Mouse (Mus musculus) lung, postnatal 0 days (tissue): Measurements from ENCODE around the gene Srsf3. TPM values are rescaled to one million over a fixed set of nuclear protein-coding genes. Genes with fewer than 3 reads are reported as not detected.
A peak's percentile ranks its signal among the peaks of the same experiment; 100 is the strongest.

Experiments used
- ATAC-seq: fragments of 200-750 bp; cut with Nextera tagmentation; 2 replicates; pipeline ENCODE4 v1.8.0; 2017; ENCODE audit warnings: moderate library complexity
- DNase-seq: peaks from one replicate; pipeline ENCODE4 v3.0.0-alpha.2; 2016; ENCODE audit warnings: low spot score
- H3K27ac ChIP-seq: fragments of 300-500 bp; sonication (generic); 2 replicates; pipeline ENCODE4 v1.5.1; 2014; ENCODE audit warnings: antibody characterized with exemption, mild to moderate bottlenecking, low read length, mixed read lengths
- H3K27me3 ChIP-seq: fragments of 300-500 bp; sonication (generic); replicated peaks from 2 replicates; pipeline ENCODE4 v1.6.1; 2014; ENCODE audit warnings: low read length, mixed read lengths; ENCODE audit not compliant: insufficient read depth
- H3K36me3 ChIP-seq: fragments of 300-500 bp; sonication (generic); 2 replicates; pipeline ENCODE4 v1.6.1; 2014; ENCODE audit warnings: low read length, mixed read lengths; ENCODE audit not compliant: insufficient read depth
- H3K4me1 ChIP-seq: fragments of 300-500 bp; sonication (generic); 2 replicates; pipeline ENCODE4 v1.6.1; 2014; ENCODE audit warnings: antibody characterized with exemption, low read depth, low read length, mixed read lengths; ENCODE audit not compliant: insufficient read depth
- H3K4me2 ChIP-seq: fragments of 300-500 bp; sonication (generic); replicated peaks from 2 replicates; pipeline ENCODE4 v1.6.1; 2014; ENCODE audit warnings: low read depth, mild to moderate bottlenecking, low read length, moderate library complexity, mixed read lengths
- H3K4me3 ChIP-seq: fragments of 300-500 bp; sonication (generic); 2 replicates; pipeline ENCODE4 v1.5.1; 2014; ENCODE audit warnings: low read depth, low read length
- H3K9ac ChIP-seq: fragments of 300-500 bp; sonication (generic); replicated peaks from 2 replicates; pipeline ENCODE4 v1.6.1; 2014; ENCODE audit warnings: low read depth, mild to moderate bottlenecking
- H3K9me3 ChIP-seq: fragments of 300-500 bp; sonication (generic); 2 replicates; pipeline ENCODE4 v1.6.1; 2016; ENCODE audit warnings: low read length, mixed read lengths
- CTCF ChIP-seq: IDR thresholded peaks from 2 replicates; pipeline ENCODE4 v1.5.1; 2016; ENCODE audit warnings: antibody characterized with exemption, mild to moderate bottlenecking
- EP300 ChIP-seq: IDR thresholded peaks from 2 replicates; pipeline ENCODE4 v1.6.1; 2016; ENCODE audit warnings: antibody characterized with exemption, mild to moderate bottlenecking, control low read depth
- WGBS: fragments of 180-500 bp; shearing (Covaris S2); extraction: QIAGEN DNeasy Blood & Tissue Kit; methylation state at CpG from one replicate; pipeline ENCODE4 v1.1.7; 2014; 5-methylcytosine and 5-hydroxymethylcytosine counted together
- polyA plus RNA-seq: library from polyadenylated mRNA; unstranded; fragments of >200 nt; fragmentation: Nextera tagmentation; extraction: Ambion mirVana; gene quantifications from 2 replicates; pipeline ENCODE4 v1.2.1, GENCODE M21; 2015

The Srsf3 gene
- polyA plus RNA-seq, 1 experiment from 2014 or later: 229 TPM

GRCm38 (mm10) chr17:29005002-29005401, 27.4 kb upstream of the Srsf3 start:
- Histone ChIP-seq H3K27ac (no peak overlapping the region), H3K9me3 (no peaks in the 10 kb centered on the region), H3K4me1 (no peaks in the 10 kb centered on the region), H3K27me3 (no peaks in the 10 kb centered on the region), H3K9ac (no peak overlapping the region), H3K36me3 (no peaks in the 10 kb centered on the region), H3K4me3 (no peak overlapping the region), H3K4me2 (no peak overlapping the region)
- TF ChIP-seq CTCF (no peak), EP300 (no peak)
- ATAC-seq (no peak), DNase-seq (no peak)
- WGBS: 93% methylated on average over 3 of the region's 3 CpGs

DNA sequence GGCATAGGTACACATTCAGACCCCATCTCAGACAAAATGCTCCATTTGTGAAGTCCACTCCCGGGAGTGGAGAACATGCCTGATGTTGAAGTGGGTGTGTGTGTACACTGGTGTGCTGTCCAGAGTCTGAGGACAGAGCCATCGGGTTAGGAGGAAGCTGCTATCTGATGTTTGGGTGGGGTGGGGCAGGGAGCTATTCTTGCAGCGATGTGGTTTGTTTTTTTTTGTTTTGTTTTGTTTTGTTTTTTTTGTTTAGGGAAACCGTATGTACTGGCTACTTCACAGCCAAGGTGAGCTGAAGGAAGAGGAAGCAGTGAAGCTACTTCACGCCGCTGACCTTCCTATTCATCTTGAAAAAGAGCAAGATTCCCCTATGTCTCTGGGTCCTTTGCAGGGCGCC, 25.6 kb upstream of the Srsf3 start:
- H3K27ac ChIP-seq: peak overlapping the region; percentile 93
- TF ChIP-seq EP300 (peak; percentile 46), CTCF (no peak)
- 2% methylated on average over 7 of the region's 7 CpGs for WGBS
- no peaks in the 10 kb centered on the region for H3K36me3 ChIP-seq
- no peaks in the 10 kb centered on the region for H3K4me1 ChIP-seq
- peak; percentile 23; the same call in 1 of the 2 replicates for ATAC-seq
- H3K4me3 ChIP-seq: peak overlapping the region; percentile 89
- H3K4me2 ChIP-seq: peak overlapping the region; percentile 84
- H3K9ac ChIP-seq: peak overlapping the region; percentile 88
- no peaks in the 10 kb centered on the region for H3K9me3 ChIP-seq
- DNase-seq: peak; percentile 62
- H3K27me3 ChIP-seq: no peaks in the 10 kb centered on the region

- Histone ChIP-seq H3K4me1 (no peaks in the 10 kb centered on the region), H3K4me2 (peak overlapping the region; percentile 84), H3K27ac (peak overlapping the region; percentile 93), H3K4me3 (peak overlapping the region; percentile 89), H3K36me3 (no peaks in the 10 kb centered on the region), H3K9ac (peak overlapping the region; percentile 88), H3K27me3 (no peaks in the 10 kb centered on the region), H3K9me3 (no peaks in the 10 kb centered on the region)
- DNase-seq (no peak), ATAC-seq (no peak; the same call in 1 of the 2 replicates)
- 1% methylated on average over 19 of the region's 19 CpGs for WGBS
- TF ChIP-seq CTCF: no peak
- no peak for TF ChIP-seq EP300
Measured at GRCm38 (mm10) chr17:29007243-29007640, 25.2 kb upstream of the Srsf3 start.

- peak; percentile 93 for DNase-seq
- no peaks in the 10 kb centered on the region for H3K9me3 ChIP-seq
- peak within 1 kb of the TSS; percentile 89 for H3K4me3 ChIP-seq
- H3K27ac ChIP-seq: peak within 1 kb of the TSS; percentile 93
- H3K4me1 ChIP-seq: no peaks in the 10 kb centered on the region
- H3K36me3 ChIP-seq: no peaks in the 10 kb centered on the region
- under 1% methylated on average over 52 of the region's 65 CpGs for WGBS
- H3K9ac ChIP-seq: peak within 1 kb of the TSS; percentile 88
- H3K4me2 ChIP-seq: peak within 1 kb of the TSS; percentile 84
- no peaks in the 10 kb centered on the region for H3K27me3 ChIP-seq
- TF ChIP-seq EP300 (peak; percentile 71), CTCF (no peak)
- peak; percentile 94 for ATAC-seq
Measured at GRCm38 (mm10) chr17:29007641-29008325, 24.6 kb upstream of the Srsf3 start, which contains the start of gene Stk38. Gene Stk38, minus strand, starts transcription at chr17:29007995.

DNA sequence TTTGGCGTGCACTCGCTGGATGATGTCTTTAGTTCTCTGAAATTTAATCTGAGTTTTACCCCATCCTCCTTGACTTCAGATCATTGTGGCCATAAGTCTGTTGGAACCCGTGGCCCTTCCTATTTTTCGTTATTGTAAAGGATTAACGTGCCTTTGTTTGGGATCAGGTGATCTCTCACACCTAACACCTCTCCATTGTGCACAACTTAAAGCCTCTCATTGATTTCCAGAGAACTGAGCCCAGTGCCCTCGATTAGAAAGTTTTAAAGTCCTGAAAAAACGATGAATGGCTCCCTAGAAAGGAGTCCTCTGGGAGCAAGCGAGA, 24.1 kb upstream of the Srsf3 start:
- H3K27me3 ChIP-seq: no peaks in the 10 kb centered on the region
- H3K36me3 ChIP-seq: no peaks in the 10 kb centered on the region
- DNase-seq (no peak), ATAC-seq (no peak)
- H3K4me2 ChIP-seq: peak overlapping the region; percentile 84
- 18% methylated on average over 8 of the region's 8 CpGs for WGBS
- peak overlapping the region; percentile 93 for H3K27ac ChIP-seq
- TF ChIP-seq CTCF (no peak), EP300 (peak; percentile 6; the same call in 1 of the 2 replicates)
- H3K9ac ChIP-seq: peak overlapping the region; percentile 88; the same call in 1 of the 2 replicates
- H3K9me3 ChIP-seq: no peaks in the 10 kb centered on the region
- H3K4me3 ChIP-seq: peak overlapping the region; percentile 89
- no peaks in the 10 kb centered on the region for H3K4me1 ChIP-seq

- no peak overlapping the region for H3K9ac ChIP-seq
- H3K4me2 ChIP-seq: no peak overlapping the region
- DNase-seq (peak; percentile 11), ATAC-seq (no peak)
- H3K27me3 ChIP-seq: no peaks in the 10 kb centered on the region
- 73% methylated on average over 4 of the region's 4 CpGs for WGBS
- no peaks in the 10 kb centered on the region for H3K9me3 ChIP-seq
- H3K4me1 ChIP-seq: no peaks in the 10 kb centered on the region
- no peak for TF ChIP-seq EP300
- H3K36me3 ChIP-seq: no peaks in the 10 kb centered on the region
- no peak overlapping the region for H3K4me3 ChIP-seq
- H3K27ac ChIP-seq: no peak overlapping the region
Measured at GRCm38 (mm10) chr17:29009181-29009580, 23.2 kb upstream of the Srsf3 start.
